Comparison of ENCODE assay signal across 16 mouse cellular contexts in the genomic region with DNA sequence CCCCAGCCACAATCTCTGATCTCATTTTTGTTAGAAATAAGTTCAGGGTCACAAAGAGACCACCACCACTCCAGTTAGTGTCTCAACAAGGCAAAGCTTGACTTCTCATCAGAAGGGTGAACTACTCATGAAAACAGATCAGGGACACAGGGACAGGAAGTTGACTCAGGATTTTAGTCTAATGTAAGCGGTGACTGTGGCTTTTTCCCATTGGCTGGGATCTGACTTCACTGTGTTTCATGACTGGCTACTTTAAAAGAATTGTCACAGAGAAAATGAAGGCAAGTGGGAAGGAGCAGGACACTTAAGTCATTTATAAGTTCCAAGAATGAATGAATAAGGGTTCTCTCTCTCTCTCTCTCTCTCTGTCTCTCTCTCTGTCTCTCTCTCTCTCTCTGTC. TPM values are rescaled to one million over a fixed set of nuclear protein-coding genes. Genes with fewer than 3 reads are reported as not detected.
"Had no signal": no experiment of that assay in that cellular context is flagged by ENCODE, and none has a peak within 500 bp of the region (broad histone marks: within the 10 kb centered on the region; RNA-seq: fewer than 3 reads in every experiment).

No protein-coding gene starts in this region.

- H3K9me3 ChIP-seq: lung, embryonic 15.5 days; neural tube, embryonic 12.5 days; stomach, embryonic 15.5 days had no signal

- H3K9ac ChIP-seq: lung, embryonic 15.5 days; midbrain, embryonic 12.5 days; neural tube, embryonic 12.5 days; stomach, embryonic 15.5 days had no signal

- H3K4me3 ChIP-seq: lung, embryonic 15.5 days; megakaryocyte, embryonic 14.5 days; midbrain, embryonic 12.5 days; neural tube, embryonic 12.5 days; stomach, embryonic 15.5 days had no signal

- H3K36me3 ChIP-seq: lung, embryonic 15.5 days; midbrain, embryonic 12.5 days; neural tube, embryonic 12.5 days; stomach, embryonic 15.5 days had no signal

- H3K4me1 ChIP-seq: lung, embryonic 15.5 days; neural tube, embryonic 12.5 days; stomach, embryonic 15.5 days had no signal

- H3K27me3 ChIP-seq: lung, embryonic 15.5 days; midbrain, embryonic 12.5 days; neural tube, embryonic 12.5 days; stomach, embryonic 15.5 days had no signal

- DNase-seq: lung, adult 18-20 months; lung, postnatal 14 days; lung, postnatal 36 days; midbrain, embryonic 14.5 days; right cerebral cortex, postnatal 14 days; thymus, adult 2 months; thymus, postnatal 14 days; thymus, postnatal 36 days had no signal

- H3K27ac ChIP-seq: lung, embryonic 15.5 days; macrophage; midbrain, embryonic 12.5 days; neural tube, embryonic 12.5 days; stomach, embryonic 15.5 days; stomach, postnatal 0 days had no signal

- ATAC-seq: lung, postnatal 0 days had no signal

- H3K4me2 ChIP-seq: lung, embryonic 15.5 days; midbrain, embryonic 12.5 days; neural tube, embryonic 12.5 days; stomach, embryonic 15.5 days had no signal

RNA-seq across cellular contexts. Expression of a gene that starts 45.5 kb away (rescaled TPM):
- polyA plus RNA-seq: macrophage had no signal
